Mouse (Mus musculus): Measurements from ENCODE around the gene Pdk4.

The Pdk4 gene

GRCm38 (mm10) chr6:5495961-5496853 lies at the start of gene Pdk4:
TSS of gene Pdk4 (minus strand) at chr6:5496309.
- peak; percentile 19 to 31 for DNase-seq (ENCODE audit: low spot score in 2 of 2)

- DNase-seq (ENCODE audit: low spot score in 2 of 2): no peak
These were observed 41.8 kb upstream of the Pdk4 start for GRCm38 (mm10) chr6:5537855-5538365.

- no peak for DNase-seq (ENCODE audit: low spot score in 2 of 2)
These were observed 39.6 kb upstream of the Pdk4 start for GRCm38 (mm10) chr6:5535754-5536153.

- DNase-seq (ENCODE audit: low spot score in 2 of 2): no peak
These were observed 21.0 kb upstream of the Pdk4 start for GRCm38 (mm10) chr6:5517091-5517490.

GRCm38 (mm10) chr6:5509757-5510156 lies 13.6 kb upstream of the Pdk4 start:
- DNase-seq (ENCODE audit: low spot score in 2 of 2): no peak

- no peak for DNase-seq (ENCODE audit: low spot score in 2 of 2)
These were observed 13.2 kb upstream of the Pdk4 start for GRCm38 (mm10) chr6:5509303-5509702.

GRCm38 (mm10) chr6:5507821-5508220 lies 11.7 kb upstream of the Pdk4 start:
- DNase-seq (ENCODE audit: low spot score in 2 of 2): no peak

GRCm38 (mm10) chr6:5506271-5506670 lies 10.2 kb upstream of the Pdk4 start:
- DNase-seq (ENCODE audit: low spot score in 2 of 2): no peak

- no peak for DNase-seq (ENCODE audit: low spot score in 2 of 2)
These were observed 6.7 kb upstream of the Pdk4 start for GRCm38 (mm10) chr6:5502810-5503209.

- no peak for DNase-seq (ENCODE audit: low spot score in 2 of 2)
These were observed 5.4 kb upstream of the Pdk4 start for GRCm38 (mm10) chr6:5501551-5501950.

- DNase-seq (ENCODE audit: low spot score in 2 of 2): no peak
These were observed 2.6 kb upstream of the Pdk4 start for GRCm38 (mm10) chr6:5498740-5499139.

GRCm38 (mm10) chr6:5496854-5497235 lies 736 bp upstream of the Pdk4 start:
- no peak for DNase-seq (ENCODE audit: low spot score in 2 of 2)

- no peak for DNase-seq (ENCODE audit: low spot score in 2 of 2)
These were observed 11.1 kb downstream of the Pdk4 start for GRCm38 (mm10) chr6:5485028-5485427.

GRCm38 (mm10) chr6:5482270-5482783 lies 13.8 kb downstream of the Pdk4 start:
- DNase-seq (ENCODE audit: low spot score in 2 of 2): no peak

GRCm38 (mm10) chr6:5481066-5481465 lies 15.0 kb downstream of the Pdk4 start:
- DNase-seq (ENCODE audit: low spot score in 2 of 2): no peak

GRCm38 (mm10) chr6:5474021-5474420 lies 22.1 kb downstream of the Pdk4 start:
- no peak for DNase-seq (ENCODE audit: low spot score in 2 of 2)

GRCm38 (mm10) chr6:5472692-5473091 lies 23.4 kb downstream of the Pdk4 start:
- DNase-seq (ENCODE audit: low spot score in 2 of 2): no peak

- no peak for DNase-seq (ENCODE audit: low spot score in 2 of 2)
These were observed 25.4 kb downstream of the Pdk4 start for GRCm38 (mm10) chr6:5470480-5471318.

- no peak for DNase-seq (ENCODE audit: low spot score in 2 of 2)
These were observed 40.3 kb downstream of the Pdk4 start for GRCm38 (mm10) chr6:5455836-5456235.

- no peak for DNase-seq (ENCODE audit: low spot score in 2 of 2)
These were observed 46.2 kb downstream of the Pdk4 start for GRCm38 (mm10) chr6:5449878-5450277.

GRCm38 (mm10) chr6:5448396-5448795 lies 47.7 kb downstream of the Pdk4 start:
- DNase-seq (ENCODE audit: low spot score in 2 of 2): no peak

GRCm38 (mm10) chr6:5447546-5447945 lies 48.6 kb downstream of the Pdk4 start:
- DNase-seq (ENCODE audit: low spot score in 2 of 2): no peak
